Mouse (Mus musculus) limb, embryonic 12.5 days (tissue): ENCODE measurements around the gene Glb1l. TPM values are rescaled to one million over a fixed set of nuclear protein-coding genes. Genes with fewer than 3 reads are reported as not detected.
A peak's percentile ranks its signal among the peaks of the same experiment; 100 is the strongest.
"Not testable (repeated sequence)": the region's sequence is repeated elsewhere in the genome, so short reads cannot be mapped to it uniquely, and the experiment has no call there.

Experiments
- ATAC-seq: fragments of 200-750 bp; cut with Nextera tagmentation; 2 replicates; pipeline ENCODE4 v1.8.0; 2017; ENCODE audit warnings: low read depth, moderate TSS enrichment; ENCODE audit not compliant: insufficient number of reproducible peaks, insufficient read depth, low FRiP score, low TSS enrichment
- H3K27ac ChIP-seq: fragments of 300-500 bp; sonication (generic); 2 replicates; pipeline ENCODE4 v1.5.1; 2016; ENCODE audit warnings: mild to moderate bottlenecking, moderate library complexity
- H3K27me3 ChIP-seq: fragments of 300-500 bp; sonication (generic); 2 replicates; pipeline ENCODE4 v1.6.1; 2016; ENCODE audit warnings: mild to moderate bottlenecking, moderate library complexity
- H3K36me3 ChIP-seq: fragments of 300-500 bp; sonication (generic); 2 replicates; pipeline ENCODE4 v1.6.1; 2016; ENCODE audit warnings: mild to moderate bottlenecking, moderate library complexity
- H3K4me1 ChIP-seq: fragments of 300-500 bp; sonication (generic); replicated peaks from 2 replicates; pipeline ENCODE4 v1.6.1; 2016
- H3K4me2 ChIP-seq: fragments of 300-500 bp; sonication (generic); 2 replicates; pipeline ENCODE4 v1.6.1; 2016; ENCODE audit warnings: mild to moderate bottlenecking, moderate library complexity
- H3K4me3 ChIP-seq: fragments of 300-500 bp; sonication (generic); replicated peaks from 2 replicates; pipeline ENCODE4 v1.5.1; 2016; ENCODE audit warnings: mild to moderate bottlenecking
- H3K9ac ChIP-seq: fragments of 300-500 bp; sonication (generic); replicated peaks from 2 replicates; pipeline ENCODE4 v1.6.1; 2016; ENCODE audit warnings: mild to moderate bottlenecking, moderate library complexity
- H3K9me3 ChIP-seq: fragments of 300-500 bp; sonication (generic); 2 replicates; pipeline ENCODE4 v1.6.1; 2016; ENCODE audit warnings: mild to moderate bottlenecking, moderate library complexity
- WGBS: fragments of 180-500 bp; shearing (Covaris S2); methylation state at CpG from one replicate; pipeline ENCODE4 v1.1.7; 2016; 5-methylcytosine and 5-hydroxymethylcytosine counted together
- polyA plus RNA-seq: library from polyadenylated mRNA; unstranded; fragments of >200 nt; fragmentation: Nextera tagmentation; extraction: Ambion mirVana; gene quantifications from 2 replicates; pipeline ENCODE4 v1.2.1, GENCODE M21; 2016

Gene Glb1l
- polyA plus RNA-seq, 1 experiment from 2014 or later, result 19.3 TPM

DNA sequence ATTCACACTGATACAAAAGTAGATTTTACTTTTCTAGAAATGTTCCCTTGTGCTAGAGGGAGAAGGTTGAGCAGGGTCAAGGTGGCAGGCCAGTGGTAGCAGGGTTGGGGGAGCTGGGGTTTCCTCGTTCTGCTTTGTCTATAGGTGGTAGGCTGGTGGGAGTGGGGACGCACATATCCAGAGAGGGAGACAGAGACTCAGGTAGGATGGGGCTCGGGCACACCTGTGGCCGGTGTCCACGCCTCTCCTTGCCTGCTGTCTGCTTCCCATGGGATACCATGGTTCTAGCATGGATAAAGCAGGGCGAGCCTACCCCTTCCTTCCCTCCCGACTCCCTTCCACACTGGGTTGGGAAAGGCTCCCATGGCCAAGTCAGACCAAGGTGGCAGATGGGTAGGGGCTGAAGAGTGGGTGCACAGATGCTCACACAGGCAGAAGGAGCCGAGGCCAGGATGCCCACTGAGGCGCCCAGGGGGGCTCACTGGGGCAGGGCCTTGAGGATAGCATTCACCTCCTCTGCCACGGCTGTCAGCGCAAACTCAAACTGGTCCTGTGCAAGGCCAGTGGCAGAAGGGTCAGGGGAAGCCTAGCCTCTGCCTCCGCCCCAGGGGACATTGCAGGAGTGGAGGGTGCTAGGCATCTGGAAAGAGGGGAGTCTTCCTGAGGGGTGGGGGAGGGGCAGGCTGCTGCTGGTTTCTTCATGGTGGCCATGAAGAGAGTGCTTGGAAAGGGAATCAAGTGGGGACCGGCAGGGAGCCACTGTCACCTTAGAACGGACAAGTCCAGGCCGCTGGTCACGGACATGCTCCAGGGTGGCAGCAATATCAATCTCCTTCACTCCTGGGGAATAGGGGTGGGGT is 36.7 kb upstream of the Glb1l start:
- no peak overlapping the region for H3K4me2 ChIP-seq
- 81% methylated on average over 16 of the region's 16 CpGs for WGBS
- H3K27ac ChIP-seq, result no peak overlapping the region

DNA sequence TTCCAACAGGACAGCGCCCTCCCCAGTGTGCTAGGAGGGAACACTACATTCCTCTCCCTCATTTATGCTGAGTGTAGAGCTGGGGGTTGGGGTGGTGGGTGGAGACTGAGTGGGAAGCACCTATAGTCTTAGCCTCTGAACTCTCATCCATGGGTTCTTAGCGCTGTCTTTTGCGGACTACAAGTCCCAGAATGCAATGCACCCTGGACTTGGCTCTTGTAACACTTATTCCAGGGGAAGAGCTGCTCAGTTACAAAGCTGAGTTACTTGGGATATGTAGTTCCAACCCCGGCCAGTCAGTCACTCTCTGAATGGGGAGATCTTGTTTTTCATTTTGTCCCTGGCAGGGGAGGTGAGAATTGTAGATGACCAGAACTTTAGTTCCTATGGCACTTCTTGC is 34.2 kb upstream of the Glb1l start:
- WGBS, result 16% methylated on average over 4 of the region's 4 CpGs
- Histone ChIP-seq H3K9me3 (no peaks in the 10 kb centered on the region), H3K36me3 (peaks cover 36% of the 10 kb centered on the region; the same call in 1 of the 2 replicates), H3K27ac (no peak overlapping the region), H3K9ac (no peak overlapping the region), H3K27me3 (no peaks in the 10 kb centered on the region), H3K4me1 (peaks cover 16% of the 10 kb centered on the region), H3K4me2 (no peak overlapping the region), H3K4me3 (no peak overlapping the region)
- no peak for ATAC-seq

More for the DNA sequence above, 36.7 kb upstream of the Glb1l start:
- Histone ChIP-seq H3K36me3 (peaks cover 21% of the 10 kb centered on the region; the same call in 1 of the 2 replicates), H3K4me1 (peaks cover 25% of the 10 kb centered on the region), H3K27me3 (peaks cover 3% of the 10 kb centered on the region), H3K9ac (peak overlapping the region; percentile 18; the same call in 1 of the 2 replicates), H3K4me3 (no peak overlapping the region), H3K9me3 (no peaks in the 10 kb centered on the region)
- no peak for ATAC-seq

DNA sequence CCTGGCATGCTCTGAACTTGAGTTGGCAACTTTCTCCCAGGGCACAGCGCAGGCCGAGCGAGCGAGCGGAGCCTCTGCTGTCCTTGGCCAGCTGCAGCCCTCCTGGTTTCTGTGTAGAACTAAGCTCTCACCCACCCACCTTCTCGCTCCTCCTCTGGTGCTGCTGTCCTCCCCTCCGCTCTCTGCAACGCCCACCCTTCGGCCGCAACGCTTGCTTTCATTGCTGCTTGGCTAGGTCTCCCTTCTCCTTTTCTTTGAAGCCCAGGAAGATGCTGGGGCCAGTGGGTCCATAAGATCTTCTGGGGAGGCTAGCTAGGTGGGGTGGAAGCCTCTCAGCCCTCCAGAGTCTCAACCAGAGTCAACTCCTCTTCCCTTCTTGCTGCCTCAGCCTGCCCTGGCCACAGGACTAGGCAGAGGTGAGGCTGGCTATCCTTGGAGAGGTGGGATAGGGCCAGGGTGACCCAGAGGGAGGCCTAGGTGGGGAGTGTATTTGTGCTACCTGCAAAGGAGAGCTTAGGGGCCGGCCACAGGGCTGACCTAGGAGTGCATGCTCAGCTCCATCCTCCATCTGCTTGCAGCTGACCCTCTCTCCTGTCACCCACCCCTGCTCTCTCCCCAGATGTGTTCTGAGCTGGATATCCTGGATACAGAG is 33.7 kb upstream of the Glb1l start:
- Histone ChIP-seq H3K4me1 (peaks cover 21% of the 10 kb centered on the region), H3K4me3 (no peak overlapping the region), H3K9ac (no peak overlapping the region), H3K9me3 (no peaks in the 10 kb centered on the region), H3K36me3 (peaks cover 41% of the 10 kb centered on the region; the same call in 1 of the 2 replicates), H3K27me3 (no peaks in the 10 kb centered on the region), H3K27ac (no peak overlapping the region), H3K4me2 (no peak overlapping the region)
- 86% methylated on average over 12 of the region's 12 CpGs for WGBS
- no peak for ATAC-seq

DNA sequence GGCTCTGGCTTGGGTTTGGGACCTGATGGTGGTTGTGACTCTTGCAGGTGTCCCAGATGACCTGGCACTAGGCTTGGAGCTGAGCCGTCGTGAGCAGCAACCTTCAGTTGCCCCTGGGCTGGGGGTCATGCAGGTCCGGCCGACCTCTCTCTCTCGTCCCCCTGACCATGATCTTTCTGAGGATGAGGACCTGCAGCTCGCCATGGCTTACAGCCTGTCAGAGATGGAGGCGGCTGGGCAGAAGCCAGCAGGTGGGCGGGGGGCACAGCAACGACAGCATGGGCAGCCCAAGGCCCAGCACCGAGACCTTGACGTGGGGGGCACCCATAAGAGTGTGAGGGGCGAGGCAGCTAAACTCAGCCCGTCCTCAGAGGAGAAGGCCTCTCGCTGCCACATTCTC is 32.8 kb upstream of the Glb1l start:
- Histone ChIP-seq H3K27ac (no peak overlapping the region), H3K36me3 (peaks cover 41% of the 10 kb centered on the region; the same call in 1 of the 2 replicates)
- 88% methylated on average over 14 of the region's 14 CpGs for WGBS

DNA sequence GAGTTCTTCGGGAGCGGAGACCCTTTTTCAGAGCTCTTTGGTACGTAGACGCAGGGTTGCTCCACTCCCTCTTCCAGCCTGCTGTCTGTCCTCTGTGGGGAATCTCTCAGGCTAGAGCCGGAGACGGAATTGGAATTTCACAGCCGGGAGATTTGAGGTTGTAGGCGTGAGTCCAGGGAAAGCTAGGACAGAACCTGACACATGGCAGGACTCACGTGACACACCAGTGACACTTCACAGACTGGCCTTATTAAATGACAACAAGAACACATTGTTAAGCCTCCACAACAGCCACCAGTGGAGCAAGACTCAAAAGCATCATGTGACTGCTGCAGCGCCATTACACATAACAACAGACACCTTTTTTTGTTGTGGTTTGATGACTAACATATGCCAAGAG is 29.0 kb upstream of the Glb1l start:
- Histone ChIP-seq H3K4me1 (peaks cover 23% of the 10 kb centered on the region), H3K4me3 (no peak overlapping the region), H3K9ac (no peak overlapping the region), H3K27ac (peak overlapping the region; percentile 50), H3K9me3 (no peaks in the 10 kb centered on the region), H3K27me3 (no peaks in the 10 kb centered on the region), H3K36me3 (peaks cover 41% of the 10 kb centered on the region; the same call in 1 of the 2 replicates), H3K4me2 (no peak overlapping the region)
- 56% methylated on average over 10 of the region's 10 CpGs for WGBS
- no peak for ATAC-seq

More for the DNA sequence above, 32.8 kb upstream of the Glb1l start:
- no peaks in the 10 kb centered on the region for H3K27me3 ChIP-seq
- H3K9ac ChIP-seq, result no peak overlapping the region
- no peak for ATAC-seq
- no peak overlapping the region for H3K4me2 ChIP-seq
- peaks cover 22% of the 10 kb centered on the region for H3K4me1 ChIP-seq
- no peak overlapping the region for H3K4me3 ChIP-seq
- no peaks in the 10 kb centered on the region for H3K9me3 ChIP-seq

DNA sequence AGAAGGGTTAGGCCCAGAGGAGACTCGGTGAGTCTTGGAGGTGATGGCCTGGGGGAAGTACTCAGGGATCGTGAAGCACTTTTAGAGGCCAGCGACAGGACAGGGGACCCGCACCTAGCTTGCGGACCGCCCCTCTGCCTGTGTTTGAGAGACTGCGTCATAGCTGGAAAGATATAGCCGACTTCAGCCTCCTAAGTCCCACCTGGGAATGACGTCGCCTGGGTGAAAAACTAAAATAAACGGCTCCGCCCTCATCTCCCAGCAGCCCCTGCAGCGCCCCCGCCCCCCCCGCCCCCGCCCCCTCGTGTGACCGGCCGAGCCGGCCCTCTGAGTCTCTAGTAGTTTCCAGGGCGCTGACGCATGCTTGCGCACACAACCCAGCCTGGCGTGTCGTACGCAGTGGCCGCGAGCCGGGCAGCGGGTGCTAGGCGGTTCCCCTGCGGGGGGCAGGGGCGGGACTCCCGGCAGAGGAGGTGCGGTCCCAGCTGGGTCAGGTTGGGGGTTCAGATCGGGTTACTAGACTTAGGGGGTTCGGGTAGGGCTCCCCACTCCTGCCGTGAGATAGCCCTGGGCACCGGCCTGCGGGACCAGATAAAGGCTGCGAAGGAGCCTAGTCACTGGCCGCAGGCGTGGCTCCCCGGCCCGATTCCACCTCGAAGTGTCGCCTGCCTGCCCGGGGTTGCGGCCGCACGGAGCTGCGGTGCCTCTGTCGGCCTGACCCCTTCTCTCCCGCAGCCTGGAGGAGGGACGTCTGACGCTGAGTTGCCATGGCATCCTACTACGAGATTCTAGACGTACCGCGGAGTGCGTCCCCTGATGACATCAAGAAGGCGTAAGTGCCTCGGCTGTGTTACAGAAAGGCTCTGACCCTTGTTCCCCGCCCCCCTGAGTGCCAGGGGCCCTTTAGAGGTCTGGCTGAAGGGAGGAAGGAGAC is 25.8 kb upstream of the Glb1l start, which contains the start of gene Dnajb2:
TSS of gene Dnajb2 (plus strand) at position 290 of the 934 bp plus-strand sequence.
- no peaks in the 10 kb centered on the region for H3K9me3 ChIP-seq
- H3K4me3 ChIP-seq, result peak within 1 kb of the TSS; percentile 72
- peak within 1 kb of the TSS; percentile 87 for H3K4me2 ChIP-seq
- no peaks in the 10 kb centered on the region for H3K27me3 ChIP-seq
- H3K36me3 ChIP-seq, result peaks cover 15% of the 10 kb centered on the region; the same call in 1 of the 2 replicates
- peak within 1 kb of the TSS; percentile 79 for H3K9ac ChIP-seq
- H3K27ac ChIP-seq, result peak within 1 kb of the TSS; percentile 85
- peak; percentile 88 for ATAC-seq
- WGBS, result under 1% methylated on average over 64 of the region's 64 CpGs
- H3K4me1 ChIP-seq, result peaks cover 23% of the 10 kb centered on the region

DNA sequence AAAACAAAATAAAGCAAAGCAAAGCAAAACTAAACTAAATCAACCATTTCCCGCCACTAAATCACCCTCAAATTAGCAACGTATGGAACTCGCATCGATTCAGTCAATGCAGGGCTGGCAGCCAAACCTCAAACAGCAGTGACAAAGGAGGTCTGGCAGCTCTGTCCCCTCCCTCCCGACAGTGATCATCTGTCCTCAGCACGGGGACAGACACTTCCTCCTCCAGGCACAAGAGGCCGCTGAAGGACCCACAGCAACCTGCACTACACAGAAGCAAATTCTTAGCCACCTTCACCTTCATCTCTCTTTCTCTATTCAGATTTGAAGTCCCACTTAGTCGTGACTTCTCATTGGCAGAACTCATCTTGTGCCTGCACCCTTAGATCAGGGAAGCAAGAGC is 24.0 kb upstream of the Glb1l start:
- Histone ChIP-seq H3K36me3 (peaks cover 3% of the 10 kb centered on the region; the same call in 1 of the 2 replicates), H3K9me3 (no peaks in the 10 kb centered on the region), H3K27ac (no peak overlapping the region), H3K4me1 (peaks cover 18% of the 10 kb centered on the region), H3K4me3 (no peak overlapping the region), H3K9ac (no peak overlapping the region), H3K27me3 (no peaks in the 10 kb centered on the region), H3K4me2 (no peak overlapping the region)
- 3% methylated on average over 8 of the region's 8 CpGs for WGBS
- ATAC-seq, result no peak

DNA sequence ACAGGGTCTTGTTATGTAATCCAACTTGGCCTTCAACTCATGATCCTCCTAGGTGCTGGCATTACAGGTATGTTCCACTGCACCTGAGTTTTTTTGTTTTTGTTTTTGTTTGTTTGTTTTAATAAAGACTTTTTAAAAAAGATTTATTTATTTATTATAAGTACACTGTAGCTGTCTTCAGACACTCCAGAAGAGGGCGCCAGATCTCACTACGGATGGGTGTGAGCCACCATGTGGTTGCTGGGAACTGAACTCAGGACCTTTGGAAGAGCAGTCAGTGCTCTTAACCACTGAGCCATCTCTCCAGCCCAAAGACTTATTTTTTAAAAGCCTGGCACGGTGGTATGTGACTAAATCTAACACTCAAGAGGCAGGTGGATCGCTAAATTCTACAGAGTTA is 21.9 kb upstream of the Glb1l start:
- H3K4me3 ChIP-seq, H3K27me3 ChIP-seq, H3K27ac ChIP-seq, H3K36me3 ChIP-seq, H3K9me3 ChIP-seq, H3K9ac ChIP-seq, ATAC-seq, H3K4me2 ChIP-seq: not testable (repeated sequence)
- peaks cover 12% of the 10 kb centered on the region for H3K4me1 ChIP-seq
- whole genome bisulfite sequencing, result 71% methylated on average over 4 of the region's 4 CpGs

DNA sequence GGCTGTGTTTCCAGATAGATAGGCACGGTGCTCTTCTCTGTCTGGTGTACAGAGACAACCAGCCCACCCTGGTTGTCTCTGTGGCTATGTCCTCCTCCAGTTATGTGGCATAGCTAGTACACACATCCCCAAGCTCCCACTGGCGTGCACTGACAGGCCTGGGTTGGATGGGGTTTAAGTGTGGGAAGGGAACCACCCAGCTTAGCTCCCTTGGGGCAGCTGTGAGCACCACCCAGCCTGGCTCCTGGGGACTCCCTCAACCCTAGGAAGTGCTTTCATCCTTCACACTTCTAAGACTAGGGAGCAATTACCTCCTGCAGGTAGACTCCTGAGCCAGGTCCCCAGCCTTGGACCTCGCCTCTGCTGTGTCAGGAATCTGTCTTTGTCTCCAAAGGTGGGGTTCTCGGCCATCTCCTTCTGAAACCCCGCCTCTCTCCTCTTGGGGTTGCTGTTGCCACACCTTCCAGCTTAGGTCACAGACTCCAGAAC is 21.1 kb upstream of the Glb1l start, which contains the start of gene A630095N17Rik:
TSS of gene A630095N17Rik (minus strand) at position 439 of the 489 bp plus-strand sequence.
- no peak within 1 kb of the TSS for H3K4me3 ChIP-seq
- H3K4me2 ChIP-seq, result no peak within 1 kb of the TSS
- no peaks in the 10 kb centered on the region for H3K9me3 ChIP-seq
- H3K27ac ChIP-seq, result no peak within 1 kb of the TSS
- WGBS, result 67% methylated on average over 5 of the region's 5 CpGs
- no peak within 1 kb of the TSS for H3K9ac ChIP-seq
- no peaks in the 10 kb centered on the region for H3K36me3 ChIP-seq
- H3K4me1 ChIP-seq, result peaks cover 5% of the 10 kb centered on the region
- no peak for ATAC-seq
- no peaks in the 10 kb centered on the region for H3K27me3 ChIP-seq

DNA sequence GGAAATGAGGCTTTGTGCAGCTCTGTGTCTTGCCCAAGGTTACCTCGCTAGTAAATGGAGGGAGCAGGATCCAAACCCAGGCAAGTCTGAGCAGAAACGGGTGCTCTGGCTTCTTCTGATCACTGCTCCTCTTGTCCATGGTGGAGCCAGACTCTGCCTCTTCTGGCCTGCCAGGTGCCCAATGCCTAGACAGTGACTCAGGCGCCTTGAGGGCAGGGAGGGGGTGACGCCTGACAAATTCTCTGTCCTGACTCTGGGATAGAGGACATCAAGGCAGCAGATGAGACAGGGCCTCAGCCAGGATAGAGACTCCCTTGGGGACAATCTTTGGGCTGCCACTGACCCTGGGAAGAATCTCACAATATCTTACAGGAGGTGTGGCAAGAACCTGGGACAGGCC is 20.6 kb upstream of the Glb1l start:
- Histone ChIP-seq H3K27me3 (0 out of 2 replicates have a peak, but pooled peaks cover 2% of the 10 kb centered on the region), H3K4me3 (no peak overlapping the region), H3K9me3 (no peaks in the 10 kb centered on the region), H3K36me3 (no peaks in the 10 kb centered on the region), H3K4me2 (no peak overlapping the region), H3K9ac (no peak overlapping the region), H3K4me1 (peaks cover 5% of the 10 kb centered on the region), H3K27ac (no peak overlapping the region)
- 73% methylated on average over 4 of the region's 4 CpGs for WGBS
- ATAC-seq, result no peak
